Mouse (Mus musculus) frontal cortex, adult (tissue): ENCODE measurements around the gene Evpl.

Experiments
- ATAC-seq: cut with Nextera tagmentation; 2 replicates; pipeline ENCODE4 v1.9.2; 2017; ENCODE audit warnings: mild to moderate bottlenecking, moderate library complexity, mixed read lengths; ENCODE audit not compliant: low TSS enrichment

Gene Evpl

GRCm38 (mm10) chr11:116213877-116214510 is 23.9 kb downstream of the Evpl start:
- ATAC-seq = no peak

GRCm38 (mm10) chr11:116212847-116213246 is 25.0 kb downstream of the Evpl start:
- ATAC-seq = no peak

GRCm38 (mm10) chr11:116210696-116211095 is 27.2 kb downstream of the Evpl start:
- ATAC-seq = no peak

DNA sequence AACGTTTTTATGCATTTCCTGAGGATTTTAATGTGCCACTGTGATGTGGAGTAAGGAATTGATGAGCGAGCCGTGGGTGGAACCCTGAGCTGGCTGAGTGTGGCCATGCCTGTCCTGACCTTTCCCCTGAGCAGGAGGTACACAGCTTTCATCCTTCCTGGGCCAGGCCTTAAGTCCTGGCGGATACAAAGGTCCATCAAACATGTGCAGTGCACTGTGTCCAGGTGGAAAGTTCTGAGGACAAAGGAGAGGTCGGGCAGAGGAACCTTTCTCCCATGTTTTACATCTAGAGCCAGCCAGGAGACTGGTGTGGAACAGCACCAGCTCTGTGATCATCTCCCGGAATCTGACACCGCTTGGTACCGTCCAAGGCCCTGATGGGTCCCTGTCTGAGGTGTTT is 28.6 kb downstream of the Evpl start:
- ATAC-seq = no peak

DNA sequence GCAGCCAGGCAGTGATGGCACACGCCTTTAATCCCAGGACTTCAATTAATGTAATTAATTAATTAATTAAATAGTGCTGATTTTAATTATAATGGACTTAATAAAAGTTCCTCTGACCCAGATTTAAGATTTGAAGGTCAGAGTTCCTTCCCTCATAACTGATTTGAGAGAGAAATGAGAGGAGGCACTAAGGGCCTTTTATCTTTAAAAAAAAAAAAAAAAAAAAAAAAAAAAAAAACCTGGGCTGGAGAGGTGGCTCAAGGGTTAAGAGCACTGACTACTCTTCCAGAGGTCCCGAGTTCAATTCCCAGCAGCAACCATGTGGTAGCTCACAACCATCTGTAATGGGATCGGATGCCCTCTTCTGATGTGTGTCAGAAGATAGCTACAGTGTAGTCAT is 29.2 kb downstream of the Evpl start:
- ATAC-seq = no peak

DNA sequence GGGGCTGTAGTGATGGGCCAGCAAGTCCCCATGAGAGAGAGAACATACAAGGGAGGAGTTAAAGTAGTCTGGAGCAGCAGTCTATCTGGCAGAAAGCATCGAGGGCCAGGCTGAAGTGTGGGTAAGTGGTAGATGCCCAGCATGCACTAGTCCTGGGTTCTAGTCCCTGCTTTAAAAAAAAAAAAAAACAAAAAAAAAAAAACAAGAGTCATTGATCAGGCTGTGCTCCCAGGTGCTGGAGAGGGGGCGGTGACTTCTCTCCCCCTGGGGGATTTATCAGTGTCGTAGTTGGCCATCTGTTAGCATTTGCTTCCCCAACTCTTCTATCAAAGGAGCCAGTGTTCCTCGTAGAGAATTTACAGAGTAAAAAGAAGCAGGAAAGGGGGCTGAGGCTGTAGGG is 31.2 kb downstream of the Evpl start:
- no peak for ATAC-seq

- no peak for ATAC-seq
Observed at GRCm38 (mm10) chr11:116203150-116203549, 34.7 kb downstream of the Evpl start.

DNA sequence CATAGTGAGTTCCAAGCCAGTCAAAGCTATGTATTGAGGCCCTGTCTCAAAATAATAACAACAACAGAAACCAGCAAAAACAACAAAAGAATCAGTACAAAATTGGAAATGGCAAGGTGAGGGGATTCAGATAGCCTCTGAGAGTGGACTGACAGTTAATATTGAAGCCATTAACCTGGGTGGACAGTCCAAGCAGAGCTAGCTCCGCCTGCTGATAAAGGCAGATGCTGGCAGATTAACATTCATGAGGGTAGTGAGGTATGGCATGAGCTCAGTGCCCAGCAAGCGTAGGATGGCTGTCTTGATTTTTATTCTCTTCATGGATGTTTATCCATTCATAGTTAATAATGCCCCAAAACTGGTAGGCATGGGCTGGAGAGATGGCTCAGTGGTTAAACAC is 36.7 kb downstream of the Evpl start:
- no peak for ATAC-seq

DNA sequence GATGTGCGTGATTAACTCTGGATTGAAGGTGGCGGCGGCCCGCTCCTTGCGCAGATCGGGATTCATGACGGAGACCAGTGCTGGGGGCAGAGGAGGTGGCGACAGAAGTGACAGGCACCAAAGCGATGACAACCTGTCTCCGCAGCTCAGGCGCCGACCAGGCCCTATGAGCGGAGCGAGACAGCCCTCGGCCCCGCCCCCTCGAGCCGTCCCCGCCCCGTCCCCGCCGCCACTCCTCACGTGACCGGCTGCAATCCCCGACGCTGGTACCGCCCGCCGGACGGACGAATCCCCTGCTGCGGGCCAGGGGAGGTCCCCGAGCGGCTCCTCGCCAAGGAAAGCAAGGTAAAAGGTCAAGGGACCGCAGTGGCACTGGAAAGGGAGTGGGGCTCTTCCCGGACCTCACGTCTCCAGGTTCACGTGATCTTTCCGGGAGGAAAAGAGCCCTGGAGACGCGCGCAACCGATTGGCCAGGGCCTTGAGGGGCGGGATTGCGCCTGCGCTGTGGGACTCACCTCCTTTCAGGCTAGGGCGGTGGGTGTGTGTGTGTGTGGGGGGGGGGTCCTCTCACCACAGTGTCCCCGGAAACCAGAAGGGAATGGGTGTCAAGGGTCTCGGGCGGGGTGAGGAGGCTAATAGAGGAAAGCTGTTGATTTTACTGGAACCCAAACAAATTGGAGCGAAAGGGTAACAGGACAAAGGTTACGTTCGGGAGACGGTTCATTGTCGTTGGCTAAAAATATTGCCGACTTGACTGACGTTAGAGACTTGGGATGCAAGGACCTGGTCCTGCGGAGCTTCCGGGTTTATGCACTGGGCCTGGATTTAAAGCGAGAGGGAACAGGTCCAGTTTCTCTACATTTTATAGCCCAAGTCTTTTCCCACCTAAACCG is 39.0 kb downstream of the Evpl start, which contains the start of the genes Ten1 and Acox1:
Gene Ten1, plus strand, starts transcription at position 217 of the 893 bp plus-strand sequence.
Gene Acox1, minus strand, starts transcription at position 407 of the 893 bp plus-strand sequence.
- peak; percentile 94 for ATAC-seq

- peak; percentile 6; the same call in 1 of the 2 replicates for ATAC-seq
Observed at GRCm38 (mm10) chr11:116198132-116198531, 39.7 kb downstream of the Evpl start.

DNA sequence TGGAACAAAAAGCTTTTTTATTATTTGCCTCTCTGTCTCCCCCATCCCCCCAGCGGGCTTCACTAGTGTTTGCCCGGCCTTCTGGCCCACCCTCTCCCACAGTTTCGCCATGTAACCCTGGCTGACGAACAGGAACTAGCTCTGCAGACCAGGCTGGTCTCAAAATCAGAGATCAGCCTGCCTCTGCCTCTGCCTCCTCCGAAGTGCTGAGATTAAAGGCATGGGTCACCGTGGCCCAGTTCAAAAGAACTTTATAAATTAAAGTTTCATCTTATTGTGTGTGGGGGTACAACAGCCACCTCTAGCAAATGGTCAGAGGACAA is 40.3 kb downstream of the Evpl start:
- no peak for ATAC-seq

GRCm38 (mm10) chr11:116196866-116197583 is 40.9 kb downstream of the Evpl start:
- ATAC-seq = no peak

DNA sequence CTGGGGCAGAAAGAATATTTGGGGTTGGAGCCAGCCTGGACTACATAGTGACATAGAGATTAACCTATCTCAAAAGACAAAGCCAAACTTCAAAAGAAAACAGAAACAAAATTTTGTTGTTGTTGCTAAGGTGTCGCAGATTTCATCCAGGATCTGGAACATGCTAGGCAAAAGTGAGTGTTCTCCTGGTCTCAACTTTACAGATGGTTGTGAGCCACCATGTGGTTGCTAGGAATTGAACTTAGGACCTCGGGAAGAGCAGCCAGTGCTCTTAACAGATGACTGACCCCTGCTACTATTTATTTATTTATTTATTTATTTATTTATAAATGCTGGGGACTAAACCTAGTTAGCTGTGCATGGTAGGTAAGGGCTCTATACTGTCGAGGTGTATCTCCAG is 41.5 kb downstream of the Evpl start:
- ATAC-seq = no peak

GRCm38 (mm10) chr11:116195252-116195651 is 42.6 kb downstream of the Evpl start:
- no peak for ATAC-seq

DNA sequence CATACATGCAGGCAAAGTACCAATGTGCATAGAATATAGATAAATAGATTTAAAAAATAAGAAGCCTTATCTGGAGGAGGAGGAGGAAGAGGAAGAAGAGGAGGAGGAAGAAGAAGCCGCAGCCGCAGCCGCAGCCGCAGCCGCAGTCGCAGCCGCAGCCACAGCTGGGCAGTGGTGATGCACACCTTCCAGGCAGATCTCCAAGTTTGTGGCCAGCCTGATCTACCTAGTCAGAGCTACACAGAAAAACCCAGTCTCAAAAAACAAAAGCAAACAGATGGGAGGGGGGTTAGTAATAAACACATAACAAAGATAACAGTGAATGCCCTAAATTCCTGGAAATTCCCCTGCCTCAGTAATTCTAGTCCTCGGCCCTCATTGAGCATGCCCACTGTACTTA is 43.3 kb downstream of the Evpl start:
- no peak for ATAC-seq

- no peak for ATAC-seq
Observed at GRCm38 (mm10) chr11:116187226-116187930, 50.5 kb downstream of the Evpl start.

GRCm38 (mm10) chr11:116186360-116186759 is 51.5 kb downstream of the Evpl start:
- ATAC-seq = peak; percentile 14; the same call in 1 of the 2 replicates

GRCm38 (mm10) chr11:116185836-116186235 is 52.0 kb downstream of the Evpl start:
- peak; percentile 86 for ATAC-seq

DNA sequence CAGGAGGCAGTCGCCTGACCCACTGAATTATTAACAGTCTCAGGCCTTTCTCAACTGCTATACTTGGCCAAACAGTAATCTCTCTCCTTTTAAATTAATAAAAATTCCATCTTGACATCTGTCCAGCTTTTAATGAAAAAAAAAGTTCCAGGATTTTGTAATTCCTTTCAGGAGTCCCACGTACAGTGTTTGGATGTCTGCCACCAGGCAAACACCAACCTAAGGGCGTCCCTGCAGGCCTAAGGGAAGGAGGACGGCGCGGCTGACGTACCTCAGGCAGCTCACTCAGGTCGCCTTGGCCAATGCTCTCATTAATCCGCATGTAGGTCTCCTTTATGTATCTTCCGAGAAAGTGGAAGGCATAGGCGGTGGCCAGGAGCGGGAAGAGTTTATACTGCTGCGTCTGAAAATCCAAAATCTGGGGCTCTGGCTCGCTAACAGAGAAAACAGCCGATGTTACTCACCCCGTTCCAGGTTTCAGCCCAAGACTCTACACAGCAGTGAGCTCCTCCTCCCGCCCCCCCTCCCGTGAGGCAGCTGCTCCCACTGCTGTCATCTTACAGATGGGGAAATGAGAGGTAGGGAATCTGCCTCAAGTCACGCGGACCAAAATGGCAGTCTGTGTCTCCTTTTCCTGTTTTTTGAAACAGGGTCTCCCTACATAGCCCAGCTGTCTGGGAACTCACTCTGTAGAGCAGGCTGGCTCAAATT is 59.3 kb downstream of the Evpl start:
- peak; percentile 73; the same call in 1 of the 2 replicates for ATAC-seq

- ATAC-seq = no peak
Observed at GRCm38 (mm10) chr11:116176010-116176409, 61.9 kb downstream of the Evpl start.

DNA sequence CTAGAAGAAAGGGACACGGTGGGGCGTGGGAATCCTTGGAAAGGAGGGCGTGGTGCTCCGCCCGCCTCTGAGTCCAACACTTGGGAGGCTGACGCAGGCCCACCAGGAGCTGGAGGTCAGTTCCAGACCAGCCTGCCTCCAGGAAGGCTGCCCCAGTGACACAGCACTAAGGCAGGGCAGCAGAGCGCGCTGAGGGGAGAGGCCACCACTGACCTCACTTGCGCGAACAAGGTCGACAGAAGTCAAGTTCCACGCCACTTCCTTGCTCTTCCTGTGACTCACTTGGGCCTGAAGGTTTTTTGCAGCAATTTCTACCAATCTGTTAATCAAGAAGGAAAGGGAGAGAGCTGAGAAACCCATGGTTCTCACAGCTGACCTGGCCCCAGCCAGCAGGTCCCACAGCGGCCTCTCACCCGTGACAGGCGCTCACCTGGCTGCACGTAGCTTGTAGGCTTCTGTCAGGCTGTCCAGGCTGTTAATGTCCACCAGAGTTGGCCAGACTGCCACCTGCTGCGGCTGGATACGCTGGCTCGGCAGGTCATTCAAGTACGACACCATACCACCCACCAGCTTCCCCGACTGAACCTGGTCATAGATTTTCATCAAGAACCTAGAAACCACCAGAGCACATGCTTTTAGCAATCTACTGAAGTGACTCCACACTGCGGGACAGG is 63.0 kb downstream of the Evpl start:
- ATAC-seq = no peak
